Mouse (Mus musculus): ENCODE data around the gene Acvr1c.

DNA sequence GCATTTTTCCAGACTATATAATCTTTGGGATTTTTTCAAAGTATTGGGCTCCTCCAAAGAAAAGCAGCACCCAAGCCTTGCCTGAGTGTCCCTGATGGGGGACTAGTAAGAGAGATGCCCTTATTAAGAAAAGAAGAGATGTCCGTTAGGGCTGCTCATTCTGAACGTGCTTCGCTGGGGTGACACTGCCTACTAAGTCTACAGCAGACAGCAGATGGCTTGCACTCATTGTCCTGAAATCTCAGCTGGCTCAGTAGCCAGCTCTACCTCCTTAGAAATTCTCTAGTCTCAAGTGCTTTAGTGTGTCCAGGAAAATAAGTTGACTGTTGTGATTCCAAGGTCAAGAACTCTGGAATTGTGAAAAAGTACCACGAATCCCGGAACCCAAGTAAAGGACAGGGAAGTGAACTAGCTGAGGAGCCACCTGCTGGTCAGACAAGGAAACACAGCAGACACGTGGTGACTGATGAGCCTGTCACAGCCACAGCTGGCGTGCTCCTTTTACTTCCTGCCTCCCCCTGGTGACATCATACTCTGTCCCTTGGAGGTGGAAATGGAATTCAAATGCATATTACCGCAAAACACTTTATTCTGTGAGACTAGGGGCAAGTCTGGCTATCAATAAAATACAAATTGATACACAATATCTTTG, 75.3 kb downstream of the Acvr1c start:
- TF ChIP-seq CTCF (IDR thresholded peaks at IDR 0.05; ENCODE audit: low read depth), result peak; percentile 66
- no peak for TF ChIP-seq EP300 (IDR thresholded peaks at IDR 0.05; ENCODE audit: low read depth)
